Mouse (Mus musculus): ENCODE results near the gene Ttc28.
A peak's percentile ranks its signal among the peaks of the same experiment; 100 is the strongest.

- peak; percentile 73 for TF ChIP-seq CTCF (IDR thresholded peaks at IDR 0.05; ENCODE audit: low read depth)
- TF ChIP-seq EP300 (optimal IDR thresholded peaks at IDR 0.05): no peak
Observed at GRCm38 (mm10) chr5:110978461-110978860, 98.9 kb downstream of the Ttc28 start.

Data from stomach, postnatal 0 days (tissue).